Mouse (Mus musculus): ENCODE measurements around the gene Tekt1.
"Not testable (repeated sequence)": the region's sequence is repeated elsewhere in the genome, so short reads cannot be mapped to it uniquely, and the experiment has no call there.

Gene Tekt1

DNA sequence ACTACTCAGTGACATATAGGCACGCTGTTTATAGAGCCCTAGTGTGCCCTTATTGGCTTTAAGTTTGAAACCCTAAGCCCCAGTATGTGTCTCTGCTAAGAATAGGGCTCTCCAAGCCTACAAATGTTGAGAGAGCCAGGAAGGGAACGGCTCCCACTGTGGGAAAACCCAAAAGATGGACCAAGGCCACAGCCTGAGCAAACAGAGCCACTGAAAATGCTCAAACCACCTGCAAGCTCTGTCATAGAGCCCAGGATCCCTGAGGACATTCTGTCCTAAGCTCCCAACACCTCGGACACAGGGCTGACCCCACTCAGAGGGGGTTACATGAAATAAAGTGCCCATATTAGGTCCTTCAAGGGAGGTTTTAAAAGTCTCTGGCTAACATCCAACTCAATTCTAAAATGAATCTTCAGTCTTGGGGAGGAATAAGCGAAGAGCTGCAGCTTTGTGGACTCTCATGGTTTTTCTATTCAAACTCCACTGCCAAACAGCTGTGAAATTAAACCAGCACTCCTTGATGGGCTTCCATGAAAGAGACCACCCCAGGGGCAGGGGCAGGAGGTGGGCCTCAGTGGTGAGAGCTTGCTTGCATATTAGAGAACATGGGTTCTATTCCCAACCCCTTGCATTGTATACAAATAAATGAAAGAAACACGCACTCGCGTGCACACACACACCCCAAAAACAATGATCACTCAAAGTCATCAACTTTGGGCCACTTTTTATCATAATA lies 27.3 kb upstream of the Tekt1 start:
- no peak for DNase-seq (ENCODE audit: low spot score)

DNA sequence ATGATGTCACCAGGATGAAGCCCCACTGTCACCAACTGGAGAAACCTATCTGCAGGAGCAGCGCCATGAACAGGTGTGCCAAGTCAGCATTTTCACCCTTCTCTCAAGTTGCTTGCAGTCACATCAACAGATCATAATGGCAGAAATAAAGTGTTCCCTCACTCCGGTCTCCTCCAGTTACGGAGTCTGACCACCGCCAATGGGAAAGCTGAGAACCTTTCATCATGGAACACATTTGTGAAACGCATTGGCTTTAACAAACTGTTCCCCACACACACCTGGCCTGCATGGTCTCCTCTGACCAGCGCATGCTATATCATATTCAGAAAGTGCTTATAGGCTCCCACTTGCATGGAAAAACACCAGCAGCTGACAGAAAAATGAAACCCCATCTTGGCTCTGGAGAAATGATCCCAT lies 25.9 kb upstream of the Tekt1 start:
- DNase-seq (ENCODE audit: low spot score), result no peak

DNA sequence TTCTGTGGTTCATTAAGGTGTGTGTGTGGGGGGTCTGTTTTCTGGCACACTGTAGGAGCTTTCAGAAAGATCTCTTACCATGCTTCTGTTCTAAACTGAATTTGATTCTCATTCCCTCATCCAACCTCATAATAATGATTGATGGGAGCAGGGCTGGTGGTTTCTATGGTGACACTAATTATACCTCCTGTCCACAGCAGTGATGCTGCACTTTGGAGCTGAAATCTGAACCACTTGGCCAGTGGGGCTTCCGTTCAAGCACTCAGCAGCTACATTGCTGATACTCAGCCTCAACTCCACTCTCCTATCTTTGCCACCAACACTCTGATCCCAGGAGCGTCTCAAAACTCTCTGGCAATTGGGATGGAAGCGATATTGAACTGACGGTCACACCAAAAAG lies 17.1 kb upstream of the Tekt1 start:
- DNase-seq (ENCODE audit: low spot score), result no peak

DNA sequence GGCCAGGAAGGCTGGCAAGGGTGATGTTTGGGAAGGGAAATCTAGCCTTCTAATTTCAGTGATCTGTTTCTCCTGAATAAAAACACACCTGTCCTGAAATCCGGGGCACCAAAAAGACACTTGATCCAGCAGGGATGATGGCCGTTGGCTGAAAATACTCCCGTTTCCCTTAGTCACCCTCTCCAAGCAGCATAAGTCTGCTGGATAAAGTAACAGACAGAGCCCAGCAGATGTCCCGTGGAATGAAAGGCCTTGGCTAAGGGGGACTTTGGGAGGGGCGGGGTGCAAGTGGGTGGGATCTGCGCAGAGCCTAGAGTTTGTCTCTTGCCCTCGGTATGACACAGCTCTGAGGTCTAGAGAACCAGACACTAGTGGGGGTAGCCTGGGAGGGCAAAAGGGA lies 16.0 kb upstream of the Tekt1 start:
- no peak for DNase-seq (ENCODE audit: low spot score)

DNA sequence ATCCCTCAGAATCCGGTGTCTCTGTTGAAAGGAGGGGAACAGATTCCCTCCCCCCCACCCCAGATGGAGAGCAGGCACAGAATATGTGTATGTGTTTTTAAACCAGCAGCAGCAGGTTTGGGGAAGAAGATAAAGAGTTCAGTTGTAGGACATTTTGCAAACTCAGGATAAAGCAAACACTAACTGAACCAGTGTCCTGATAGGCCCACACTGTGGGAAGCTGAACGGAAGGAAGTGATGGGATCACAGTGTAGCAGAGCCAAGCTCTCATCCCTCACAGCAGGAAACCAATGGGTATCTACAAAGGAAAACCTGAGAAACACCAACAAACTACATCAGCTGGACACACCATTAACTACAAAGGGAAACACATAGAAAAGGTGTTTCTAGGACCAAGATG lies 14.3 kb upstream of the Tekt1 start:
- no peak for DNase-seq (ENCODE audit: low spot score)

DNA sequence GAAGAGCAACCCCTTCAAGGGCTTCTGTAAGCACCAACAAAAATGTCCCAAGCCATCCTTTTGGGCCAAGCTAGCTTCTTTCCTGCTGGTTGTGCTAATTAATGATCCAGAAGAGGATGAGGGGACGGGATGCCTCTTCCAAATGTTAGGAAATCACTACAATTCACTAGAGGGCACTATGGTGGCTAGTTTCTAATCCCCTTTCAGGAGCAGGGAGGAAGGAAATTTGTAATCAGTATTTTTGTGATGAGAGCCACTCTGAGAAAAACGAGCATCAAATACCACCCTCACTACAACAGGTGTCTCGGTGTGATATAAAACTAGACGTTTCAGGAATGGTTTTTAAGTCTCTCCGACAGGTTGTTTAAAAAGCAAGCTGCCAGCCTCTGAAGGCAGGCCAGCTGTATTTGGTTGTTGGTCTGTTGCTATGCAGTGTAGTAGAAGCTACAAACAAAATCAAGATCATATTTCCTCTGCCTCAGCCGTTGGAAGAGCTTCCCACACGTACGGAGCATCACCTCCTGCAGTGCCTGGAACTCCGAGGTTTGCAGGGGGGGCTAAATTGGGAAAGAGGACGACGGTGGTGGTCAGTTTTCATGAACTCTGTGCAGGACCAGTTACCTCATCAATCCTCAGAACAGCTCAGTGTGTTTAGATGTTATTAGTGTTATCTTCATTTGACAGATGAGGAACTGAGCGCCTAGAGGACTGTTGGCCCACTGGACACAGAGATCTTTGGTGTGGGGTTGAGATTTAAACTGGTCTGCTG lies 7.8 kb upstream of the Tekt1 start:
- no peak for DNase-seq (ENCODE audit: low spot score)

DNA sequence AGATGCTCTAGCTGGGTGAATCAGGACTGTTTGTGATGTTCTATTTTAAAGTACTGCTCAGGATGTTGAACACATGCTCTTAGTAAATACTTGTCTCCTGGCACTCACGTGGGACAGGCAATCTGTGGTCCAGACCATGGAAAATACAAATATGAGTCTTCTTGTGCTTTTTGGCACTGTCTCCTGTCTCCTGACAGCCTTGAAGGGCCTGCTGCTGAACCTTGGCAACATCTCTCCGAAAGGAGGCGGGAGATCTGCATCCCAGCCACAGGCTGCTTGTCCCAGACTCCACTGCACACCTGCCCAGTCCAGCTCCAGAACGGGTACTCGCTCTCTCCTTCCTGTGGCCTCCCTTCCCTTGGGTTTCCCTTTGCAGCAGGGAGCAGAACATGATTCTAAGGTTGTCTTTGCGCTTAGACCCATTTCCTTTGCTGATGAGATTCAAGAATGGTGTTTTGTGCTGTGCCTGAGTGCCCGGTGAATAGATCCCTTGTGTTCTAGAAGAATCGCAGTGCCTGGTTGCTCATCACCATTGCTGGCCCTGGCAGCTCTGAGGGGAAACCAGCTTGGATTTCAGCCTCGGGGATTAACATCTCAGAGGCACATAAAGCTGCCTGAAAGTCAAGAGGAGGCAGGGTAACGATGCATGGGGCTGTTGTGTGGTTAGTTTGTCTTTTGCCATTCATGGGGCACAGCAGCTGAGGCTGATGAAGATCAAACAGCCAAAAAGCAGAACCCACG lies 5.9 kb upstream of the Tekt1 start:
- peak; percentile 28 for DNase-seq (ENCODE audit: low spot score)

DNA sequence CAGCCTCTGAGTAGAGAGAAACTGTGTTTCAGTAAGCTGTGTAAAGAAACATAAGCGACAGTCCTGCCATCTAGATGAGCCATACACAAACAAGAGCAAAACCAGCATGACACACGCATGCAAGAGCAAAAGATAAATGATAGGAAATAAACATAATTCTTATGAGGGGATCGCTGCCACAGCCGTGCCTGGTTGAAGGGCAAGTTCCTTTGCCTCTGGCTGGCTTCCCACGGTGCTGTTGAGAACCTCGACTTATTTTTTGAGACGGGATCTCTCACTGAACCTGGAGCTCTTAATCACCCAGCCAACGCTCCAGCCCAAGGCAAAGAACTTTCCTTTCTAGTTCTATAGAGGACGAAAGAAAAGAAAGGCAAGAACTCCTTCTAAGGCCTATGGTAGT lies 3.9 kb upstream of the Tekt1 start:
- no peak for DNase-seq (ENCODE audit: low spot score)

DNA sequence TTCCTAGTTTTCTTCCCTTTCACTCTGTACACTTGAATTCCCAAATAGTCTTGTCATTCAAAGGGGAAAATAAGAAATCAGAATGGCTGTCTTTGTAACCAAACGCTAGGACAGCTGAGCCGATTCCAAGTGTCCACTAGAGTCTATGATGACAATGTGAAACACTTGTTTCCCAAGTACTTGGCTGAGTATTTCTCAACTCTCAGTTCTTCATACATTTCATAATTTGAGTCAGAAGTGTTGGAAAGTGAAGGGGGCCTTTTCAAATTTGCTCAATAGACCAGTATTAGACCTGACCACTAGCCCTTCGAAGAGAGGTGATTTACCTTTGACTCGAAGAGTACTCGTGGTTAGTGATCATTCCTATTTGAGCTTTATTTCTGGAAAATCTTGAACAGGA lies 2.3 kb upstream of the Tekt1 start:
- DNase-seq (ENCODE audit: low spot score), result no peak

DNA sequence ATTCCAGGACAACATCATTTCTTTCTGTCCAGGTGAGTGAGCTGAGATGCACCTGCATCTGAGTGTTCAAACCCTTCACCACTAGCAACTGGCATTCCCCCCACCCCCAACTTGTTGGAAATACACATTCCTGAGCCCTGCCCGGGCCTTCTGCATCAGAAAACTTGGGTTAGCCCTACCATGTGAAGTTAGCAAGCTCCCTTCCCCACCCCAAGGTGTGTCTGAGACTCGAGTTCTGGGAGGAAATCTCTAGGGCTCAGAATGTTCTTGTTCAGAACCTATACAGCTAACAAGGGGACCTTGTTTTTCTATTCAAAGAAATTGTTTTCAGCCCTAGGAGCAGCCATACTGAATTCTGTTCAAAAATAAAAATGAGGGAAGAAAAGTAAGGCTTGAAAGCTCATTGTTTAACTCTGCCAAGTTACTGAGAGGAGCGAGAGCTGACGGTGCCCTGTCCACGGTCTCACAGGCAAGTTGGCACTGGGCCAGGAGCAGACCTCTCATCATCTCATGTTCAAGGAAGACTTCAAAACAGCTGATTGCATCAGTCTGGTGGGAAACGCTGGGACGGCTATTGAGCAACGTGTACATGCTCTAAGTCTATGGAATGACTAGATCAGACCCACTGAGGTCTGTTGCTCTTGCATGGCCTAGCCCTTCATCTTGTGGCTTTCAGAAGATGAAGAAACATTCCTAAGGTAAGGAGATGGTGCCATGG lies 1.4 kb upstream of the Tekt1 start:
- DNase-seq (ENCODE audit: low spot score), result no peak

DNA sequence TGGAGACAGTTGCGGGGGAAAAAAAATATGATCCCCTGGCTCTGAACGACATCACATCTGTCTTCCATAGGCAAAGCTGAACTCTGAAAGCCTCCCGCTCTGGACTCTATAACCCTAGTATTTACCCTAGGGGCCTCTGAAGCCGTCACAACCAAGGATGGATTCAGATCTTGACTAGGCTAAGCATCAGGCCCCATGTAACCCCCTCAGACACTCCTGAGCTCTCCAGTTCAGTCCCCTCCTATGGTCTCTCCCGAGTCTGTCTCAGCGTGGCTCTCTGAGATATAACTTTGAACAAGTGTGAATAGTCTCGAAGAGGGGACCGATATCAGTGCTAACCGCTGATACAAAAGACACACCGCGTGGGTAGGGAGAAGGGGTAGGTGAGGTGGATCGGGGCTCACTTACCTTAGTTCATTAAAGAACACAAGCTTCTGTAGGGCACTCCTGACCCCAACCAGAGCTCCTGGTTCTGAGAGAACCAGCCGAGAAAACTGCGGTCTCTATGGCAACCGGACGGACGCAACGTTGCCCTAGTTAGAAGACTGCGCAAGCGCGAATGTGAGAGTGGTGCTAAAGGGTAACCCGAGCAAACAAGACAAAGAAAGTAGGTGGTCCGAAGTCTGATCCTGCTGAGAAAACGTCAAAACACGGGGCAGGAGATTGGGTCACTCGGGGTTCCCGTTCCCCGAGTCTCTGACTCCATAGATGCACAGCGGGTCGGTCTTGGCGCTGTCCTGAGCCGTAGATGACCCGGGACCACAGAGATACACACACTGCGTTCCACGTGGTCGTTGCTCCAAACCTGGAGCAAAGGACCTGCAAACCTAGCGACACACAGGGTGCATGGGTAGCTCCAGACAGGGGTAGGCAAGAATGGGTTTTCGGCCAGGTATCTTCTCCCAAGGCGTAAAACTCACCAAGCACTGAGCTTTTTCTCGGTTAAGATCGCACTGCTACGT lies 576 bp downstream of the Tekt1 start:
- DNase-seq (ENCODE audit: low spot score), result peak; percentile 72

DNA sequence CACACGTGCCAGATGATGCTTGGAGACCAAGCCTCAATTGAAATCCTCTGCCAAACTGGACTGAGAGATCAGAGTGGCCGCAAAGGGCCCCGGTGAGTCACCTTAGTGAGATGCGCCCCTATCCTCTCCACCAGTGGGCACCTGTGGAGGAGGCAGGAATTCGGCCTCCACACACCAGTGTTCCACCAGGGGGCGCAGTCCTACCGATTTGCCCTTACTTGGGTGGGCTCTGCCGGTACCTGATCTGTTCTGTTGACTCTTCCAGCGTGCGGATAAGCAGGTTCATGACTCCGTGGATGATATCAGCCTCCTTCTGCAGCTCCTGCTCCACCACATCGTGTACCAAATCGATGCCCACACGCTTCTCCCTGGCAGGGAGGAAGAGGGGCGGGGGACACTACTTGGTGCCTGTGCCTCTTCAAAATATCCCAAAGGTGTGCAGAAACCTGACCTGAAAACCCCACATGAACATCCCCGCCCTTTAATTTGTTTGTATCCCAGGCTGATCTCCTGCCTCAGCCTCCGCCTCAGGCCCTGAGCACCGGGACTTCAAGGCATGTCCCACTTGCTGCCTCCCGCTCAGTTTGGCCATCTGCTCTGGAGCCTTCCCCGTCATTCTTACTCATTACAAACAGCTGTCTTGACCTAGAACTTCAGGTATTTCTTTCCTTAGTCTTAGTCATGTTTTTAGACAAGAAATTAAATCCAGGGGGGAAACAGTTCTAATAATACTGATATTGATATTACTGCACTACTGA lies 7.1 kb downstream of the Tekt1 start:
- peak; percentile 81 for DNase-seq (ENCODE audit: low spot score)

DNA sequence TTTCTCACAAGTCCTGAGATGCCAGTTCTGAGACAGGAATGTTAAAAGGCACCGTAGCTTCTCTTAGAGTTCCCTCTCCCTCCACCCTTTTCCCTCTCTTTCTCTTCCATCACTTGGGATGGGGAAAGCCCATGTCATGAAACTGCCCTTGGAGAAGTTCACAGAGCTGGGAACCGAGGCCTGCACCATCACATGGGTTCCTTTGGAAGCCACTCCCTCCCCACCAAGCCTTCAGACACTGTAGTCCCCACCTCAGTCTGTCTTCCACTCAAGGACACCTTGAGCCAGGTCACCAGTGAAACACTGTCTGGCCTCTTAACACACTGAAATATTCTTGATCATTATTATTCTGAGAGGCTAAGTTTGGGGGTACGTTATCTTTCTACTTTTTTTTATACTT lies 9.1 kb downstream of the Tekt1 start:
- DNase-seq (ENCODE audit: low spot score), result no peak

DNA sequence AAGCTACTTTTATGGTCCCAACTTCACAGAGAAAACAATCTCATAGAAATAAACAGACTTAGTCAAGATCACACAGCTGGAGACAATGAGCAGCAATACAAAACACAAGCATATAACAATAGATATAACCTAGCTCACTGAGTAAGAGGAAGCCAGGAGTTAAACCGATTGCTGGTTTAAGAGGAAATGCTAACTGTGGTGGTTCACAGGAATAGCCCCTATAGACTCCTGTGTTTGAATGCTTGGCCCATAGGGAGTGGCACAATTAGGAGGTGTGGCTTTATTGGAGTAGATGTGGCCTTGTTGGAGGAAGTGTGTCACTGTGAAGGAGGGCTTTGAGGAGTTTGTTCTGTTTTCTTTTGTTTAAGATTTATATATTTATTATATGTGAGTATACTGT lies 10.0 kb downstream of the Tekt1 start:
- DNase-seq (ENCODE audit: low spot score), result no peak

DNA sequence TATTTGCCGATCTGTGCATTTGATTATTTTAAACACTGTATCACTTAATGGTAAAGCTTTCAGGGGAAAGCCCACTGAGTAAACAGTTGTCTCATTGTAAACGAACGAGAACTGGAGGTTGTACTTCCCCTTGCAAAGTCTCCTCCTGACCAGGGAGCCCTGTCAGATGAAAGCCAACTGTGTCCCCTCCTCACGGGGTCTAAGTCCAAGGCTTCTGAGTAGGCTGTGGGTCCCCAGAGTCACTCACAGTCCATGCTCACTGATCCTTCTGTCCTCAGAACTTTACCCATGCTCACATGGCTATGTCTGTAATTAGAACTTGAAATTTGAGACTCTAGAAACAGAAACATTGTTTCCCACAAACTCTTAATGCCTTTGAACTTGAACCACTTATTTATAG lies 12.6 kb downstream of the Tekt1 start:
- DNase-seq (ENCODE audit: low spot score), result no peak

DNA sequence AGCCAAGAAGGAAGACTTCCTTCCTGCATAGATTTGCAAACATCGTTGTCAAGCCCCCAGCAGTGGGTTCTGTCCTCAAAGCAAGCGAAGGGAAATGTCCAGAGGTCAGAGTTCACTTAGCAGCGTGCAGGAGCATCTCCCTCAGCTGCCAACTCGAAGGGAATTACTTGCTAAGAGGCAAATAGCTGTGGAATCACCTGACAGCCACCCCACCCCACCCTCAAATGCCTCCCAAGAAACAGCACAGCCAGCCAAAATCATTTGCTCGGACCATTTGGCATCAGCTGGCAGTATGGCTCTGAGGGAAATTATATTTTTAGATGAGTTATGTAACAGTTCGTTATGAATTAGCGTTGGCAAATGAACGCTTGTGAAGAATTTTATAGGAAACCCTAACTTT lies 13.2 kb downstream of the Tekt1 start:
- DNase-seq (ENCODE audit: low spot score), result peak; percentile 58

DNA sequence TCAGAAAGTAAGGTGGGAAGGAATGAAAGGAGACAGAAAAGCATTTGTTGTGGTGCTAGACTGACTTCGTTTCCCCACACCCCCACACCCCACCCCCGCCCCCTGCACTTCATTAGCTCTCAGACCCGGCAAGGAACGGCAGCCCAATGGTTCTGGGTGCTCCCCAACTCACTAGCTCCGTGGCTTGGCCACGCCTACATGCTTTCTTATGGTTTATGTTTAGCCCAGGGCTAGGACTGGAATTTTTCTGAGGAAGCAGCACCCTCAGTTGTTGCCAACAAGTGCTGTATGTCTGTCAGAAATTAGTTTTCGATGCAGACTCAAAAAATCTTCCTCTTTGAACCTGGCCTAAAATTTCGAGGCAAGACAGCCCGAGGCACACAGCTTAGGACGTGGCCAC lies 13.7 kb downstream of the Tekt1 start:
- DNase-seq (ENCODE audit: low spot score), result no peak

DNA sequence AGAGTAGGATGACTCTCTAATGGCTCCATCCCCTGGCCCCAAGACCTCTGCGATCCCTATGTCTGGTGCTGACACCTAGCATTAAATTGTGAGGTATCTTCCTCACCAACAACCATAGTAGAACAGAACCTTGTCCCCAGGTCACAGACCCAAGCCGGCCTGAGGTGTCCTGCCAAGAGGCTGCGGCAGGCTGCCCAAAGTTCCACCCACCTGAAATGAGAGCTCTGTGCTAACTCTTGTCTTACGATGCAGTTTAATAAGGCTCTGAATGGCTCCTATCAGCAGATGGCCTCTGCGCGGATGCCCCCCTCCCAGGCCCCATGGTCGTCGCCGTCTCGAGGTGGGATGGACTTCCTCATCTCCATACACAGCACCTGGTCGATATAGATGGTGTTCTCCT lies 17.8 kb downstream of the Tekt1 start:
- no peak for DNase-seq (ENCODE audit: low spot score)

DNA sequence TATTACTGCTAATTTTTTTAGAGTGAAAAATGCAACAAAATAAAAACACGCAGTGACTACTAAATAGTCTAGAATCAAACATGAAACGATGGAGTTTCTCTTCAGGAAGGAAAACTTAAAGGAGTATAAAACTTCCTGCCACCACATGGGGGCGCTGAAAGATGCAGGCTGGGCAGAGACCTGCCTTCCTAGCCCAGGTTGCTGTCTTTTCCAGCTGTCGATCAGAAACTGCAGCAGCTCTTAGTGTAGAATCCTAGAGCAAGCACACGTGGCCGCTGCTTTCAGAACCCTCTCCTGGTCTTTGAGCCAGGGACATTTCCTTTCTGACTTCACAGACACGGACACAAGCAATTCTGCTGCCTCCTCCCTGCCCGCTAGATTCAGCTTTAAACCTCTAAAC lies 18.3 kb downstream of the Tekt1 start:
- peak; percentile 58 for DNase-seq (ENCODE audit: low spot score)

DNA sequence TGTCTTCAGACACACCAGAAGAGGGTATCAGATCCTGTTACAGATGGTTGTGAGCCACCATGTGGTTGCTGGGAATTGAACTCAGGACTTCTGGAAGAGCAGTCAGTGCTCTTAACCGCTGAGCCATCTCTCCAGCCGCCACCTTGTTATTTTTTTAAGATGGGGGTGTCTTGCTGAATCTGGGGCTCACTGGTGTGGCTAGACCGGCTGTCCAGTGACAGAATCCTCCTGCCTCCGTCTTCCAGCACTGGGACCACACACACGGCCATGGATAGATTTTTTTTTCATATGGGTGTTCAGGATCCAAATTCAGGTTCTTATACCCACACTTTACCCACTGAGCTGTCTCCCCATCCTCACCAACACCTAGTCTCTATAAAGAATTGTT lies 19.0 kb downstream of the Tekt1 start:
- not testable (repeated sequence) for DNase-seq (ENCODE audit: low spot score)
